Mouse (Mus musculus): ENCODE results near the gene Snf8. TPM values are rescaled to one million over a fixed set of nuclear protein-coding genes. Genes with fewer than 3 reads are reported as not detected.

Gene Snf8
- total RNA-seq, 2 experiments from 2014 or later = 104 to 106 TPM

GRCm38 (mm10) chr11:96073295-96073993 is 38.8 kb downstream of the Snf8 start:
- no peak for DNase-seq (ENCODE audit: low spot score in 2 of 2)

DNA sequence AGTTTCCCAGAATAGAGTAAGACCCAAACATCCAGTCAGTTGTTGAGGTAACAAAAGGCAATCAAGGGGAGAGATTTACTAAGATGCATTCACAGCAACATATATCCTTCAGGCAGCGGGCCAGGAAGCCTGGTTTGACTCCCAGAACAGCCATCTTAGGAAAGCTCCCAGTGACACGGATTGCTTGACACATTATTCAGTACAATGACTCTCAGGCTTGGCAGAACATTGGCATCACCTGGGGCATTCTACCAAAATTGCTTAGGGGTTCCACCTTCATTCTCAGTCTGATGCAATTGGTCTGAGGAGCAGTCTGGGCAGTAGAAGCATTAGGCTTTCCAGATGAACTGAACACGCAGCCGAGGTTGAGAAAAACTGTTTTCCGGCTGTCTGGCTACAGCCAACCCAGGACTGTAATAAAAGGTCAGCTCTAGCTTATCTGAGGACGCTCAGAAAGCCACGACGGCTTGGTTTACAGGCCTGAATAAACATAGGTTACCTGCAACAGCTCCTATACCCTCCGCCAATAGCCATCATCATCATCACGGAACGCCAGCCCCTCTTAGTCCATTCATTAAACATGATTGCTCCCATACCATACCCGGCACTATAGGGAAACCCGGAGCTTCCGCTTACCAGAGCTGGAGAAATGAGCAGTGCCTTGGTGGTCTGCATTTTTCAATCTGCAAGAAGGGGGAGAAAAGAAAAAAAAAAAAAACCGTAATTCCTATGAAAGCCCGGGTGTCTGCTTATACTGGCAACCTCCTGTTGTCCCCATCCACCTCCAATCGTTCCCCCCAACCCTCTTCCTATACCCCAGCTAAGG is 39.9 kb downstream of the Snf8 start:
- peak in 1 of 2 experiments; percentile 26 for DNase-seq (ENCODE audit: low spot score in 2 of 2)

GRCm38 (mm10) chr11:96075177-96075508 is 40.5 kb downstream of the Snf8 start:
- DNase-seq (ENCODE audit: low spot score in 2 of 2) = no peak

DNA sequence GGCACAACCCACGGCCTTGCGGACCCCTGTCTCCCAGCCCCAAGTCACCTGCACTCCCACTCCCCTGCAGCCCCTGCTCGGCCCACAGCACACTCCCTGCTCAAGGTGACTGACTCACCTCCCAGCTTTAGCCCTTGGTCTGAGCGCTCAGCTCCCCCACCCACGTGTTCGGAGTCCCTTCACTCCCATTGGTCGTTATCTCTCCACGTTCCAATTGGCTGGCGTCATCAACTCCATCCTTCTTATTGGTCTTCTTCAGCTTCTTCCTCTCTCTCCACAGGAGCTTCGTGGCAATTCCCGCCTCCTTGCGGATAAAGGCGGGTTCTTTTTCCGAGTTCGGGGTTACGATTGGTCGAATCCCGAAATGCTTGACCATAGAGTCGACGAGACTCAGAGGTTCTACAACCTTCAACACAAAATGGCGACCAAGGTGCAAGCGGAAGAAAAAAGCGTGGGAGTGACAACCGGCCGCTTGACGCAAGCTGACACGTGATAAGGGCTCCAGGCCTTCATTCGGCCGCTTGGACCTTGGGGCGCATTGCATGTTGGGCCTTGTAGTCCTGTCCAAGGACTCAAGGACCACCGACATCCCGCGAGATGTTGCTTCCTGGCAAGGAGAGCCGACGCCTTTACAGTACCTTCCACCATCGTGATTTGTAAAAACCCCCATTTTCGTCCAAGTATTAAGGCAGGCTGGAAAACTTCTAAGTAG is 41.0 kb downstream of the Snf8 start, which contains the start of gene Atp5g1:
Gene Atp5g1 (minus strand): TSS at position 162 of the 712 bp plus-strand sequence.
- DNase-seq (ENCODE audit: low spot score in 2 of 2) = peak; percentile 100

GRCm38 (mm10) chr11:96076221-96077105 is 41.8 kb downstream of the Snf8 start:
- no peak for DNase-seq (ENCODE audit: low spot score in 2 of 2)

GRCm38 (mm10) chr11:96080736-96081135 is 46.1 kb downstream of the Snf8 start:
- DNase-seq (ENCODE audit: low spot score in 2 of 2) = no peak

- no peak for DNase-seq (ENCODE audit: low spot score in 2 of 2)
These were observed 48.0 kb downstream of the Snf8 start for GRCm38 (mm10) chr11:96082682-96083081.

DNA sequence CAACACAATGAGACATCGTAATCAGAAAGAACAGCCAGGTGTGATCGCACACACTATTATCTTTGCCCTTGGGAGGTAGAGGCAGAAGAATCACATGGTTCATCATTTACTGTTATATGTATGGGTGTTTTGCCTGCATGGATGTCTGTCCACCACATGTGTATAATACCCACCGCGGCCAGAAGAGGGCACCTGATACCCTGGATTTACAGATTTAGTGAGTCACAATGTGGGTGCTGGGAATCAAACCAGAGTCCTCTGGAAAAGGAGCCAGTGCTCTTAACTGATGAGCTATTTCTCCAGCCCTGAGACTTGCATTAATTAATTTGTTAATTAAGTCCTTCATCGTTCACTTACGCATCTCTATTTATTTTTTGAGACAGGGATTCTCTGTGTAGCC is 53.3 kb downstream of the Snf8 start:
- DNase-seq (ENCODE audit: low spot score in 2 of 2) = no peak

- no peak for DNase-seq (ENCODE audit: low spot score in 2 of 2)
These were observed 56.4 kb downstream of the Snf8 start for GRCm38 (mm10) chr11:96091073-96091472.

DNA sequence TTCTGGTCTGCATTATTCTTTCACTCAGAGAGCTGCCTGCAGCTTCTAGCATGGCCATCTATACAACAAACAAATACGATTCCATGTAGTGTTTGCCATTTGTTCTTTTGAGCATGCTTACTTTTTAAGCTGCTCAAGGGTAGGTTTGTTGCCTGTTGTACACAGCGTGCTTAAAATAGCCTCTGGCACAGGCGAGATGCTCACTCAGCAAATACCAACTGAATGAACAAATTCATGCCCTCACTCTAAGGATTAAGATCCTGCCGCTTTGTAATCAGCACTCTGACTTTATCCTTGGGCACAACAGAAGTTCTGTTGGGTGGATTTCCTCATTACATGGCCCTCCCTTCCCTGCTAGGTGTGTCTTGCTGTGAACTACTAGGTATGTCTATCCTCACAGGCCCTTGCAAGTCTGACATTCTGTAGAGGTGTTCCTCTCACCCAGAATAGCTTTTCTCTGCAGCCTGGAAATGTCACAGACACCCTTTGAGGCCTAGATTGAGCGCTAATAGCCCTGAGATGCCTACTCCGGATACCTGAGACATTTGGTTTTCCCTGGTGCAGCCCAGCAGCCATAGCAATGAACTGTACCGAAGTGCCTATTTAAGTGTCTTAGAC is 58.1 kb downstream of the Snf8 start:
- no peak for DNase-seq (ENCODE audit: low spot score in 2 of 2)

DNA sequence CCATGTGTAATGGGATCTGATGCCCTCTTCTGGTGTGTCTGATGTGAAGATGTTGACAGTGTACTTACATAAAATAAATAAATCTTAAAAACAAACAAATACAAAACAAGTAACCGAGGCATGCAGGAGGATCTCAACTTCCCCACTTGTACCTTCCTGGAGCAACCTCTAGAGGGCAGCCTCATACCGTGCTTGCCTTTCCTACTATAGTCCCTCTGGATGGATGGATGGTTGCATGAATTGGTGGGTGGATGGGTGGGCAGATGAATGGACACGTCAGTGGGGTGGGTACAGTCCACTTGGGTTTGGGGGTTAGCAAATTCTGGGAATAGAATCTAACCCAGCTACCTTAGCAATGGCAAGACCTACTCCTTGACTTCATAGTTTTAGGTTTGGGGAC is 58.7 kb downstream of the Snf8 start:
- DNase-seq (ENCODE audit: low spot score in 2 of 2) = peak in 1 of 2 experiments; percentile 44

Other genes starting within 250 kb of the Snf8 start
- 10 to 100 TPM; 48.7 to 52.6 TPM for gene Phospho1, start 210.4 kb upstream of the Snf8 start, total RNA-seq (2021)
- 1 to 10 TPM; 2.0 to 5.1 TPM for gene Gngt2, start 197.7 kb upstream of the Snf8 start, total RNA-seq (2021)
- gene Abi3, start 192.4 kb upstream of the Snf8 start, total RNA-seq (2021) = 1 to 10 TPM; 6.1 to 6.6 TPM
- not detected for gene B4galnt2, start 120.0 kb upstream of the Snf8 start, total RNA-seq (2021)
- not detected for gene Igf2bp1, start 28.9 kb upstream of the Snf8 start, total RNA-seq (2021)
- not detected for gene Gip, start 10.3 kb upstream of the Snf8 start, total RNA-seq (2021)
- 10 to 100 TPM; 56.3 to 59.0 TPM for gene Ube2z, start 30.5 kb downstream of the Snf8 start, total RNA-seq (2021)
- 100 to 1,000 TPM; 370 to 408 TPM for gene Atp5g1, start 40.8 kb downstream of the Snf8 start, total RNA-seq (2021)
- under 1 TPM in 1 of 2 experiments, not detected in 1; 0.20 TPM for gene Calcoco2, start 77.1 kb downstream of the Snf8 start, total RNA-seq (2021)
- under 1 TPM; 0.30 to 0.40 TPM for gene Ttll6, start 98.9 kb downstream of the Snf8 start, total RNA-seq (2021)
- not detected for gene Hoxb13, start 159.4 kb downstream of the Snf8 start, total RNA-seq (2021)
- not detected for gene Hoxb9, start 236.6 kb downstream of the Snf8 start, total RNA-seq (2021)
- gene Hoxb8, start 247.0 kb downstream of the Snf8 start, total RNA-seq (2021) = not detected